Mouse (Mus musculus) forebrain, embryonic 13.5 days (tissue): ENCODE results near the gene Ddx25. TPM values are rescaled to one million over a fixed set of nuclear protein-coding genes. Genes with fewer than 3 reads are reported as not detected.

Source experiments
- ATAC-seq: fragments of 200-750 bp; cut with Nextera tagmentation; 2 replicates; pipeline ENCODE4 v1.8.0; 2017
- H3K27ac ChIP-seq: fragments of 300-500 bp; sonication (generic); 2 replicates; pipeline ENCODE4 v1.5.1; 2015; ENCODE audit warnings: inconsistent platforms, mild to moderate bottlenecking, moderate library complexity
- H3K27me3 ChIP-seq: fragments of 300-500 bp; sonication (generic); 2 replicates; pipeline ENCODE4 v1.6.1; 2015; ENCODE audit warnings: mild to moderate bottlenecking, inconsistent platforms
- H3K36me3 ChIP-seq: fragments of 300-500 bp; sonication (generic); 2 replicates; pipeline ENCODE4 v1.6.1; 2015; ENCODE audit warnings: mild to moderate bottlenecking, inconsistent platforms; ENCODE audit not compliant: poor library complexity, severe bottlenecking
- H3K4me1 ChIP-seq: fragments of 300-500 bp; sonication (generic); 2 replicates; pipeline ENCODE4 v1.6.1; 2015; ENCODE audit warnings: inconsistent platforms
- H3K4me2 ChIP-seq: fragments of 300-500 bp; sonication (generic); 2 replicates; pipeline ENCODE4 v1.6.1; 2015; ENCODE audit warnings: inconsistent platforms, mild to moderate bottlenecking, moderate library complexity
- H3K4me3 ChIP-seq: fragments of 300-500 bp; sonication (generic); 2 replicates; pipeline ENCODE4 v1.5.1; 2015; ENCODE audit warnings: mild to moderate bottlenecking, inconsistent platforms
- H3K9ac ChIP-seq: fragments of 300-500 bp; sonication (generic); 2 replicates; pipeline ENCODE4 v1.6.1; 2015; ENCODE audit warnings: mild to moderate bottlenecking, inconsistent platforms
- H3K9me3 ChIP-seq: fragments of 300-500 bp; sonication (generic); replicated peaks from 2 replicates; pipeline ENCODE4 v1.6.1; 2016; ENCODE audit warnings: inconsistent platforms
- WGBS: fragments of 180-500 bp; shearing (Covaris S2); methylation state at CpG from one replicate; pipeline ENCODE4 v1.1.7; 2015; 5-methylcytosine and 5-hydroxymethylcytosine counted together
- polyA plus RNA-seq: library from polyadenylated mRNA; unstranded; fragments of >200 nt; fragmentation: Nextera tagmentation; extraction: Ambion mirVana; gene quantifications from 2 replicates; pipeline ENCODE4 v1.2.1, GENCODE M21; 2015

Gene Ddx25
- polyA plus RNA-seq, 1 experiment from 2014 or later = 13.2 TPM

DNA sequence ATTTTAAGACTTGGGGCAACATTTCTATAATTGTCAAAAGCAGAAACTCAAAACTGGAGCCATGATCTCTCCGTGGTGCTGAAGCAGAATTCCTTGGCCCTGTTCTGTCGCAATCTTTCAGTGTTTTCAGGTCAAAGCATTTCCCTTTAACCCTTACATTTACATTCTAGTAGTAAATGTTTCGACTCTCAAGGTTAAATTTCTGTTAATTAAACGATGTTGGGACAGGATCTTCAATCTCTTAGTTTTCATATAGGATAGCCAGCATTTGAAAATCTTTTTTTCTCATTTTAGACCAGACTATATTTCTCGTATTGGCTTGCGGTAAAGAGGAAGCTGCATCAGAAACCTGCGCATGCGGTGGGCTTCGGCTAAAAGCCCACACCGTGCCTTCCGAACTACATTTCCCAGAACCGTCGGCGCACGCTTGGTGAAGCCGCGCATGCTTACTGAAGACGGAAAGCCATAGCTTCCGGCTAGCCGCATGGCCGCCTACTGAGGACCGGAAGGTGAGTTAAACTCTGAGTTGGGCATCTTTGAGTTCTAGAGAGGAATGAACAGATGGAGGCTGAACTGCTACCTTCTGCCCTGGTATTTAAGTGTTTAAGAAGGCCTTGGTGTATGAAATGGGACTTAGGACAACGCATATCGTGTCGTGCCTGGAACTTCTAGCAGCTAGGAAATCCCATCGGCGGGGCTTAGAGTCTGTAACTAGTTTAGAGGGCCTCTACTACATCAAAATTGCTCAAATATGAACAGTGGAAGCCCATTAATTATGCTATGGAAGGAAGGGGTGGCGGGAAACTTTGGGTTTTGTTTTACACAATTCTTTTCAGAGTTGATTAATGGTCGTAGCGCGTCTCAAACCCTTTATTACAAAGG is 922 bp upstream of the Ddx25 start:
- H3K4me3 ChIP-seq = peak overlapping the region; percentile 71
- 1% methylated on average over 31 of the region's 31 CpGs for WGBS

DNA sequence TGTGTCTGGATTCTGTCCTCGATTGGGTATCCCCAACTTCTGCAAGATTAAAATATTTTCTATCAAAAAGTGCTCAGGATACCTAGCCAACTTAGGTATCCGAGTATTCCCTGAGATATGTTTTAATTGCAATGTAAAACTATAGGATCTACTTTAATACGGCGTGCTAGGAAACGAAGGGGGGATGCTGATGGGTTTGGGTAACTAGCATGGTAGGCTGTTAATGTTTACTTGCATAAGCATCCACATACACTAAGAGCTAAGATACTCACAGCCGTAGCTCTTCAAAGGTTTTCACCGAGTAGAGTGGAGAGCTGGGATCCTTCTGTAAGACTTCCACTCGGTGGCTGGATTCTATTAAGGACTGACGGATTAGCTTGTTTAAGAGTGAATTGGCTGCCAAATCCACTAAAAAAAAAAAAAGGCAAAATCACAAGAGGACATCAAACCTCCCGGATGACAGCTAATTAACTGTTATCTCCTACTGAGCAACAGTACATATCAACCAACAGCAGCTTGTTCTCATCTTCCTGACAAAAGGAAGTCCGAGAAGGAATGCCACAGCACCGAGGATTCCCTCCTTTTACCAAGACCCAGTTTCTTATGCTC is 1.7 kb downstream of the Ddx25 start:
- 77% methylated on average over 12 of the region's 12 CpGs for WGBS
- peaks cover 24% of the 10 kb centered on the region for H3K4me1 ChIP-seq
- H3K27me3 ChIP-seq = no peaks in the 10 kb centered on the region; the same call in 1 of the 2 replicates
- no peak overlapping the region for H3K4me3 ChIP-seq
- no peak overlapping the region for H3K4me2 ChIP-seq
- no peak for ATAC-seq
- no peak overlapping the region for H3K27ac ChIP-seq
- H3K9ac ChIP-seq = no peak overlapping the region
- H3K36me3 ChIP-seq = peaks cover 8% of the 10 kb centered on the region
- H3K9me3 ChIP-seq = no peaks in the 10 kb centered on the region

More for the DNA sequence above, 922 bp upstream of the Ddx25 start:
- H3K36me3 ChIP-seq = peaks cover 17% of the 10 kb centered on the region
- H3K9me3 ChIP-seq = no peaks in the 10 kb centered on the region
- H3K27ac ChIP-seq = peak overlapping the region; percentile 70
- ATAC-seq = peak; percentile 92
- H3K4me1 ChIP-seq = peaks cover 24% of the 10 kb centered on the region
- H3K4me2 ChIP-seq = peak overlapping the region; percentile 88
- peak overlapping the region; percentile 60 for H3K9ac ChIP-seq
- no peaks in the 10 kb centered on the region; the same call in 1 of the 2 replicates for H3K27me3 ChIP-seq

DNA sequence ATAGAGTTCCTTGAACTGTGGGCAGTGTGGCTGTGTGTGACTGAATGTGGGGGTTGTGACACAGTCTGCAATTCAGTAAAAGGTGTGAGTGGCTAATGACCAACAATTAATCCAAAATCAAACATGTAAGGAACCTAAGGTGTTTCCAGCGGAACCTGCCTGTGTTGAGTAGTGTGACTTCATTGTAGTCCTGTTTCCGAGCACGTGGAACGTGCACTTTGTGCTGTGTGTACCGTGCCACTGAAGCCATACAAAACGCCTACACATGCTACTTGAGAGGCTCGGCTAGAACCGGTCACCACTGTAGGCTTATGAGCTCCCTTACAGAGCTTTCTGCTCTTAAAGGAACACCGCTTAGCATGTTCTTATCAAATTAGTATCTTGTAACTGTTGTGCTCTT is 9.9 kb downstream of the Ddx25 start:
- H3K36me3 ChIP-seq = peaks cover 27% of the 10 kb centered on the region
- WGBS = 90% methylated on average over 9 of the region's 9 CpGs
- no peak overlapping the region for H3K4me3 ChIP-seq
- no peak for ATAC-seq
- no peaks in the 10 kb centered on the region for H3K4me1 ChIP-seq
- H3K27me3 ChIP-seq = no peaks in the 10 kb centered on the region
- H3K9me3 ChIP-seq = no peaks in the 10 kb centered on the region
- no peak overlapping the region for H3K27ac ChIP-seq
- no peak overlapping the region for H3K4me2 ChIP-seq
- H3K9ac ChIP-seq = no peak overlapping the region

DNA sequence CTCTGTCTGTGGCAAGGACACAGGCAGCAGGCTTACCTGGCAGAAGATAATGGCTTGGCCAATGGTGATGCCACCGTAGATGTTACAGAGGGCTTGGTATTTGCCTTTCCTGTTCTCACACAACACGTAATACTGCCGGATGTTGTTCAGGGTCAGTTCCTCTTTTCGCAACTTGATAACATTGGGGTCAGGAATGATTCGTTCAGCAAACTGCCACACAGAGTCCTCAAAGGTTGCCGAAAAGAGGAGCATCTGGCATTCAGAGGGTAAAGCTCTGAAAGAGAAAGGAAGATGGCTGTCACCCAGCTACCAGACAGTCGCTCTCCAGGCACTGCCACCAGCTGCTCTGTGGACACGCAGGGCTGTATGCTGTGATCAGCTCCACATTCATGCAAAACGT is 11.6 kb downstream of the Ddx25 start:
- H3K36me3 ChIP-seq = peaks cover 27% of the 10 kb centered on the region

DNA sequence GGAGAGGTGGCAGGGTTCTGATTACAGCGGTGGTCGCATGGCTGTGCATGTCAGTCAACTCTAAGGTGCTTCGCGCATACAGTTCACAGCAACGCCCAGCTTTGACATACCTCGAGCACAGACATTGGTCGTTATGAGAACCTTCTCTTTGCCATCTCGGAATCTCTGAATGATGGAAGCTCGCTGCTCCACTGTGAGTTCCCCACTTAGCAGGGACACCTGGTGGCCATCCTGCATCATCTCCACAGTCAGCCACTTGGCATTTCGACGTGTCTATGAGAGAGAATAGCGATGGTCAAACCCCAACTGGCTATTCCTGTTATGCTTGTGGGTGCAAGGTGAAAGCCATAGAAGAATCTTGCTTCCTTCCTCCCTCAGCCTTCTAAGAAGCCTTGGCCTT is 12.6 kb downstream of the Ddx25 start:
- Histone ChIP-seq H3K9me3 (no peaks in the 10 kb centered on the region), H3K4me3 (no peak overlapping the region), H3K27me3 (no peaks in the 10 kb centered on the region), H3K4me1 (no peaks in the 10 kb centered on the region), H3K9ac (no peak overlapping the region), H3K4me2 (no peak overlapping the region), H3K36me3 (peaks cover 20% of the 10 kb centered on the region; the same call in 1 of the 2 replicates), H3K27ac (no peak overlapping the region)
- 72% methylated on average over 12 of the region's 12 CpGs for WGBS
- ATAC-seq = no peak

More for the DNA sequence above, 11.6 kb downstream of the Ddx25 start:
- H3K4me1 ChIP-seq = no peaks in the 10 kb centered on the region
- H3K27ac ChIP-seq = no peak overlapping the region
- no peaks in the 10 kb centered on the region for H3K27me3 ChIP-seq
- H3K9ac ChIP-seq = no peak overlapping the region
- no peak for ATAC-seq
- H3K4me2 ChIP-seq = no peak overlapping the region
- H3K4me3 ChIP-seq = no peak overlapping the region
- no peaks in the 10 kb centered on the region for H3K9me3 ChIP-seq
- 87% methylated on average over 9 of the region's 9 CpGs for WGBS

DNA sequence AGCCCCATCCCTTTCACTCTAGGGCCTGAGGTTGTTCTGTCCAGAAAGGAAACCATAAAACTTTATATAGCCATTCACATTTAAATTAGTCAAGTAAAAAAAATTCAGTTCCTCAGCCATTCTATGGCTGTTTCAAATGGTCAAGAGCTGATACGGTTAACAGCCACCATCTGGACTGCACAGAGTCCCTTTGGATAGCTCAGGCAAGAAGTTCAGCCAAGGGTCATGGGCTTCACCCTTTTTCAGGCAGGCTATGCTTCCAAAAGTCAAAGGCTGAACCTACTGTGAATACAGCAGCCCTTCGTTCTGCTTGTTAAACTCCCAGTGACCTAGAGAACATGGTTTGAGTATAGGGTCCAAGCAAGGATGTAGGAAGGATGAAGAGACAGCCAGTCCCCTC is 13.7 kb downstream of the Ddx25 start:
- H3K4me1 ChIP-seq = no peaks in the 10 kb centered on the region
- no peaks in the 10 kb centered on the region for H3K27me3 ChIP-seq
- no peak overlapping the region for H3K9ac ChIP-seq
- H3K27ac ChIP-seq = no peak overlapping the region
- no peak for ATAC-seq
- no peak overlapping the region for H3K4me2 ChIP-seq
- H3K9me3 ChIP-seq = no peaks in the 10 kb centered on the region
- H3K36me3 ChIP-seq = peaks cover 19% of the 10 kb centered on the region; the same call in 1 of the 2 replicates
- H3K4me3 ChIP-seq = no peak overlapping the region
- 83% methylated on average over 2 of the region's 2 CpGs for WGBS

DNA sequence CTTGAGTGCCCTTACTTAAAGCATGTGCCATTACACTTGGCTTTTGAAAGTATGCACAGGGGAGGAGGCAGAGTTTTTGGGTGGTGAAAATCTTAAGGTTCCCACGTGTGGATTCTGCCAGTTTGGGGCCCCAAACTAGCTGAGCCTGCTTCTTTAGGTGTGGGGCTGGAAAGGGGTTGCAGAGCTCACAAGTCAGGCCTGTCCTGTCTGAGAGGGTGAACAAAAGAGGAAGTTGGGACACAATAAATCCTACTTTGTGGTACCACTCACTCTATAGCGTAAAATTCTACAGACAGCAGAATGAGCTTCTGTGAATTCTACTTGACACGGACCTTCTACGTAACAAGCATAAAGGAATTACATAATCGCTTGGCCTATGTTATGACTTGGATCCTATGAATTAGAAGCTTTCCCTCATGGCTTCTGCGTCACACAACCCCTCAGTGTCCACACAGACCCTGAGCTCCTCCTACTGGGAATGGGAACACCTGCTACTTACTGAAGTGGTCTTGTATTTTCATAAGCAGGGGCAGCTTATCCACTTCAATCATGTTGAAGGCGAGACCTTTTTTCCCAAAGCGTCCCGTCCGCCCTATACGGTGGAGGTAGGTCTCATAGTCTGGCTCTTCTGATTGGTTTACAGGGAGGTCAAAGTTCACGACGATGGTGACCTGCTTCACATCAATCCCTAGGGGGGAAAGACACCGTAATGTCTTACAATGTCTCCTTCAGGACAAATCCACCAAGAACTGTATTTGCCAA is 15.0 kb downstream of the Ddx25 start:
- no peak for ATAC-seq
- no peaks in the 10 kb centered on the region for H3K27me3 ChIP-seq

DNA sequence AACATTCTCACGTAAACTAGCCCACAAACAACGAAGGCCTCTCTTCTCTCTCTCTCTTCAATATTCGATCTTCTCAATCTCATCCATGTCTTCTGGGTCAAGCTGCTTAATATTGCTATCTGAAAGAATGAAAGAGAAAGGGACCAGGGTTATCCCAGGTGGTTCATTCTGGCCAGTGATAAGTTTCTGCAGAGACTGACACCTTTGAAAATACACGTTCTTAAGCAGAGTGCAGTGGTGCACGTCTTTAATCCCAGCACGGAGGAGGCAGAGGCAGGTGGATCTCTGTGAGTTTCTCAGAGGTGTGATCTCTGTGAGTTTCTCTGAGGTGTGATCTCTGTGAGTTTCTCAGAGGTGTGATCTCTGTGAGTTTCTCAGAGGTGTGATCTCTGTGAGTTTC is 16.4 kb downstream of the Ddx25 start:
- no peak for ATAC-seq
- Histone ChIP-seq H3K9me3 (no peaks in the 10 kb centered on the region), H3K4me2 (no peak overlapping the region), H3K4me3 (no peak overlapping the region), H3K4me1 (no peaks in the 10 kb centered on the region; the same call in 1 of the 2 replicates), H3K9ac (no peak overlapping the region), H3K36me3 (peaks cover 16% of the 10 kb centered on the region; the same call in 1 of the 2 replicates), H3K27me3 (no peaks in the 10 kb centered on the region), H3K27ac (no peak overlapping the region)
- WGBS = 77% methylated on average over 6 of the region's 6 CpGs

More for the DNA sequence above, 15.0 kb downstream of the Ddx25 start:
- Histone ChIP-seq H3K4me2 (no peak overlapping the region), H3K4me1 (no peaks in the 10 kb centered on the region; the same call in 1 of the 2 replicates), H3K9ac (no peak overlapping the region), H3K36me3 (peaks cover 17% of the 10 kb centered on the region; the same call in 1 of the 2 replicates), H3K27ac (no peak overlapping the region), H3K4me3 (no peak overlapping the region), H3K9me3 (no peaks in the 10 kb centered on the region)
- WGBS = 86% methylated on average over 14 of the region's 14 CpGs

DNA sequence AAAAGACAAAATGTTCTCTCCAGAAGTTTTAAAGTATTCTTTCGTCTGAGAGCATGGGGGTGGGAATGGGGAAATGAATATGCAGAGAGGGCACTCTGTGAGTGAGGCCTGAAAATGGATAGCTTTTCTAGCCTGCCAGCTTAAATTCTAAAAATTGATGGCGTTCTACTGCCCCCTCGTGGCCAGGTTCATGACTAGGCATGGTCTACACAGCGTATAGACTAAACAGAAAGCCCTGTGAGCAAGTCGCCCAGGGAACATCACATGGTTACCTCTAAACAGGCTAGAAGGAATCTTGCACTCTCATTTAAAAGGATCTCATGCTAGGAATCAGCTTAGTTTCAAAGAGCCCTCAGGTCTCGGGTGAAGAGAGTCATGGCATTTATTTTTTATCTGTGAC is 16.8 kb downstream of the Ddx25 start:
- Histone ChIP-seq H3K4me3 (no peak overlapping the region), H3K9ac (no peak overlapping the region), H3K4me1 (no peaks in the 10 kb centered on the region; the same call in 1 of the 2 replicates), H3K36me3 (peaks cover 12% of the 10 kb centered on the region; the same call in 1 of the 2 replicates), H3K27me3 (no peaks in the 10 kb centered on the region), H3K27ac (no peak overlapping the region), H3K4me2 (no peak overlapping the region), H3K9me3 (no peaks in the 10 kb centered on the region)
- WGBS = 6% methylated on average over 6 of the region's 6 CpGs
- peak; percentile 89 for ATAC-seq

DNA sequence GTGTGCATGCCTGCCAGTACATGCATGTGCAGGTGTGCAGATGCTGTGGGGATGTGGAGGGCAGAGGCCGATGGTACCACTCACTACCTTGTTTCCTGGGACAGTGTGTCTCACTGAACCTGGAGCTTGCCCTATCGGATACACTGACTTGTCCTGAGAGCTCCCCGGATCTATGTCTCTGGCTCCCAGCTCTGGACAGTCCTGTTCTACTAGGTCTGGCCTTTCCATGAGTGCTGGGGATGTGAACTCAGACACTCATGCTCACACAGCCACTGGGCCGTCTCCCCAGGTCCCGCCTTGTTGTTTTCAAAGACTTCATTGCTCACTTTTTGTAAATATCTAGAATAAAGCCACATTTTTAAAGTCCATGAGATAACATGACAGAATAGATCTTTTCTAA is 17.3 kb downstream of the Ddx25 start:
- no peaks in the 10 kb centered on the region; the same call in 1 of the 2 replicates for H3K4me1 ChIP-seq
- ATAC-seq = peak; percentile 36
- H3K9ac ChIP-seq = no peak overlapping the region
- no peak overlapping the region for H3K4me2 ChIP-seq
- H3K9me3 ChIP-seq = no peaks in the 10 kb centered on the region
- peaks cover 9% of the 10 kb centered on the region; the same call in 1 of the 2 replicates for H3K36me3 ChIP-seq
- no peaks in the 10 kb centered on the region for H3K27me3 ChIP-seq
- no peak overlapping the region for H3K27ac ChIP-seq
- no peak overlapping the region for H3K4me3 ChIP-seq
- WGBS = 82% methylated on average over 5 of the region's 5 CpGs

DNA sequence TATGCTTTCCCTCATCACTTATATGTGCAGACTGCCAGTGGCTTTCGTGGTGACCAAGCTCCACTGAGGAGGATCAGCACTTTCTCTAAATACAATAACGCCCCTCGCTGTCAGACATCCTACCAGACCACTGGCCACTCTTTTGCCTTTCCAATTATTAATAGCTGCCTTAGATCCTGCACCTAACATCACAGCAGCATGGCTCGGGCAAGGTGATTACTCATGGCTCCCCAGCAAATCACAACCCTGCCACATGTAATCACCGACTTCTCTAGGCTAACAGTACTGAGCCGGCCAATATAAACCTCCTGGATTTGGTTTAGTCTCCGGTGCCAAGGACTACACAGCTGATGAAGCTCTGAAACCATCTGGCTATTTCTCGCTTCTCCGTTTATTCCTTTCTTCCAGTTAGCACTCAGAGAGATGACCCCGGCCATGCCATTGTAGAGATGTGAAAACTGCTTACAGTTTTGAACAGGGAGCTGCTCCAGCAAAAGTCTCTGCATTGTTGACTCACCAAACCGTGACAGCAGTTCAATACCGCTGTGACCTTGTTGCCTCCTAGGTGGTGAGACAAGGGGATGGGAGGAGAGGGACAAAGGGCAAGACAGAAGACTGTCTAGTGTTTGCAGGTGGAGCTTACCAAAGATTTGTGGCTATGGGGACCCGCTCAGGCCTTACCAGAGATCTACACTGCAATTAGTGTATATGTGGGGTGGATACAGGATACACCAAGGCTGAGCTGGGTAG is 19.2 kb downstream of the Ddx25 start:
- H3K27ac ChIP-seq = no peak overlapping the region
- no peak overlapping the region for H3K9ac ChIP-seq
- no peak overlapping the region for H3K4me3 ChIP-seq
- H3K27me3 ChIP-seq = no peaks in the 10 kb centered on the region
- ATAC-seq = no peak
- no peaks in the 10 kb centered on the region for H3K9me3 ChIP-seq
- no peaks in the 10 kb centered on the region; the same call in 1 of the 2 replicates for H3K36me3 ChIP-seq
- WGBS = 85% methylated on average over 13 of the region's 13 CpGs
- peaks cover 3% of the 10 kb centered on the region; the same call in 1 of the 2 replicates for H3K4me1 ChIP-seq
- H3K4me2 ChIP-seq = no peak overlapping the region
